Mouse (Mus musculus): Measurements from ENCODE around the gene Timp3. TPM values are rescaled to one million over a fixed set of nuclear protein-coding genes. Genes with fewer than 3 reads are reported as not detected.
"Not testable (repeated sequence)": the region's sequence is repeated elsewhere in the genome, so short reads cannot be mapped to it uniquely, and the experiment has no call there.

Gene Timp3
- total and polyA plus RNA-seq, 2 experiments from 2014 or later, result 33.6 to 62.9 TPM

DNA sequence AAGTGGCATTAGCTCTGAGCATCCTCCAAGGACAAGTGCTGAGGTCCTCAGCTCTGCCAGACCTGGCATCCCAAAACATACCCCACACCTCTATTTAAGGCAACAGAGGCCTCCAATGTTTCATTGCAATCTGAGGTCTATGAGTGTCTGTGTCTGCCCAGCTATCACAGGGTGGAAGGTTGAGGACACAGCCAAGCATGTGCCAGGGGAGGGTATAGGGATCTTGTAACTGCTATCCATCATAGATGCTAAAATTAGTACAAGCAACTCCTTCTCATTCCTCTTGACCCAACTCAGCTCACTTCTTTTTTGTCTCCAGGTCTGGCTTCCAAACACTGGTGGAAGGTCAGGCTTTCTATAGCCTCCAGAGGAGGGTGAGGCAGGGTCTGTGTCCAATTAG is 71.4 kb downstream of the Timp3 start:
- Histone ChIP-seq H3K4me1 (ENCODE audit: insufficient read depth) (no peaks in the 10 kb centered on the region), H3K4me3 (ENCODE audit: low read depth, low read length) (no peak overlapping the region), H3K36me3 (ENCODE audit: insufficient read depth) (no peaks in the 10 kb centered on the region), H3K9me3 (ENCODE audit: low read length) (no peaks in the 10 kb centered on the region), H3K27me3 (ENCODE audit: insufficient read depth, low read length) (no peaks in the 10 kb centered on the region), H3K9ac (no peak overlapping the region), H3K4me2 (ENCODE audit: low read depth) (no peak overlapping the region), H3K27ac (ENCODE audit: low read depth, low read length) (no peak overlapping the region)
- TF ChIP-seq CTCF (IDR thresholded peaks at IDR 0.05; ENCODE audit: low read depth), result no peak
- DNase-seq (no peak), ATAC-seq (no peak)

GRCm38 (mm10) chr10:86374061-86374460 is 73.9 kb downstream of the Timp3 start:
- Histone ChIP-seq H3K9ac (no peak overlapping the region), H3K9me3 (ENCODE audit: low read length) (no peaks in the 10 kb centered on the region), H3K4me3 (ENCODE audit: low read depth, low read length) (no peak overlapping the region), H3K36me3 (ENCODE audit: insufficient read depth) (no peaks in the 10 kb centered on the region), H3K27me3 (ENCODE audit: insufficient read depth, low read length) (no peaks in the 10 kb centered on the region), H3K4me1 (ENCODE audit: insufficient read depth) (no peaks in the 10 kb centered on the region), H3K27ac (ENCODE audit: low read depth, low read length) (no peak overlapping the region), H3K4me2 (ENCODE audit: low read depth) (no peak overlapping the region)
- ATAC-seq (no peak), DNase-seq (no peak)
- TF ChIP-seq CTCF (IDR thresholded peaks at IDR 0.05; ENCODE audit: low read depth), result no peak
- WGBS, result 81% methylated on average over 2 of the region's 2 CpGs

DNA sequence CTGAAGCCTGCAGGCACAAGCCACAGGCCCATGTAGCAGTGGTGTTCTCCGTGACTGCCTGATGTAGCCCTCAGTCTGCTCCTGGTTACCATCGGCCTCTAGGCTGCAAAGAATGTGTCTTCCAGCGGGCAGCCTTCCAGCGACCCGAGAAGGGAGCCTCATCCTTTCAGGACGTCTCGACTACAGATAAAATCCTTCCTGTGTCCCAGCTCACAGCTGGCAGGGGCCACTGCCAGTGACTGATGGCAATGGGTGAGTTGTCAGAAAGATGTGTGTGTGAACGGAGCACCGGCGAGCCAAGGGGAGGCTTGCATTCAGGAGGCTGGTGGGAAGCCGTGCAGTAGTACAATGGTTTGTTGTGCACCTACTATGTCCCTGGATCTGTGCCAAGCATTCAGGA is 75.7 kb downstream of the Timp3 start:
- Histone ChIP-seq H3K36me3 (ENCODE audit: insufficient read depth) (no peaks in the 10 kb centered on the region), H3K4me1 (ENCODE audit: insufficient read depth) (no peaks in the 10 kb centered on the region), H3K27ac (ENCODE audit: low read depth, low read length) (no peak overlapping the region), H3K9ac (no peak overlapping the region), H3K27me3 (ENCODE audit: insufficient read depth, low read length) (no peaks in the 10 kb centered on the region), H3K9me3 (ENCODE audit: low read length) (no peaks in the 10 kb centered on the region), H3K4me2 (ENCODE audit: low read depth) (no peak overlapping the region), H3K4me3 (ENCODE audit: low read depth, low read length) (no peak overlapping the region)
- DNase-seq (peak; percentile 27), ATAC-seq (peak; percentile 72)
- 53% methylated on average over 11 of the region's 11 CpGs for WGBS
- no peak for TF ChIP-seq CTCF (IDR thresholded peaks at IDR 0.05; ENCODE audit: low read depth)

DNA sequence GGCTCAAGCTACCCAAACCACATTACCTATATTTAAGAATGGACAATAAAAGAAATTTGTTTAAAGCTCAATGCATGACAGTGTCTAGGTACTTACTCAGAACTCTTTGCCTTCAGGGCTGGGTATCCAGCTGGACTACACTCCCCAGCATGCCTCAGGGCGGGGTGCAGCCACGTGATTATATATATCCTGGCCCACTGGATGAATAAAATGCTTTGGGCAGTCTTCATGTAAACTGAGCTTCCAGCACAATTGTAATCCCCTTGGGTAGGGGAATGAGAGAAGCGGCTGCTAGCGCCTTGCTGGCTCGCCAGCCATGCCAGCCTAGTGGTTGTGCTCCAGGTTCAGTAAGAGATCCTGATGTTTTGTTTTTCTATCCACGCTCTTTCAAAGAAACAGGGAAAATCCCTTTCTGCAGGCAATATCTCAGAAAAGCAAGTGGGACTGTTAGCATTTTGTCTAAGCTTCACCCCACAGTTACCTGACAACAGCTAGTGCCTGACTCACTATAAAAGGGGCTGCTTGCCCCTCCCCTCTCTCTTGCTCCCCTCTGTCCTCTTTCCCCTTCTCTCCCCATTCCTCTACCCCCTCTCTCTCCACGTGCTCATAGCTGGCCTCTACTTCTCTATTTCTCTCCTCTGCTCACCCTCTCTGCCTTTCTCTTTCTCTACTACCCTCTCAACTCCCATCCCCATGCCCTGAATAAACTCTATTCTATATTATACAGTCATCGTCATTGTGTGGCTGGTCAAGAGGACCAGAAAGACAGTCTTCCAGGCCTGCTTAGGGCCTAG is 76.4 kb downstream of the Timp3 start:
- Histone ChIP-seq H3K4me1 (ENCODE audit: insufficient read depth) (no peaks in the 10 kb centered on the region), H3K9ac (no peak overlapping the region), H3K9me3 (ENCODE audit: low read length) (no peaks in the 10 kb centered on the region), H3K4me3 (ENCODE audit: low read depth, low read length) (no peak overlapping the region), H3K4me2 (ENCODE audit: low read depth) (no peak overlapping the region), H3K27ac (ENCODE audit: low read depth, low read length) (no peak overlapping the region), H3K36me3 (ENCODE audit: insufficient read depth) (no peaks in the 10 kb centered on the region), H3K27me3 (ENCODE audit: insufficient read depth, low read length) (no peaks in the 10 kb centered on the region)
- ATAC-seq, result peak; percentile 67
- DNase-seq, result no peak
- no peak for TF ChIP-seq CTCF (IDR thresholded peaks at IDR 0.05; ENCODE audit: low read depth)
- 62% methylated on average over 8 of the region's 8 CpGs for WGBS

GRCm38 (mm10) chr10:86378803-86379202 is 78.6 kb downstream of the Timp3 start:
- not testable (repeated sequence) for H3K9me3 ChIP-seq (ENCODE audit: low read length); H3K9ac ChIP-seq; H3K27me3 ChIP-seq (ENCODE audit: insufficient read depth, low read length); ATAC-seq; H3K27ac ChIP-seq (ENCODE audit: low read depth, low read length); H3K36me3 ChIP-seq (ENCODE audit: insufficient read depth); H3K4me2 ChIP-seq (ENCODE audit: low read depth); H3K4me3 ChIP-seq (ENCODE audit: low read depth, low read length); H3K4me1 ChIP-seq (ENCODE audit: insufficient read depth); DNase-seq
- 89% methylated on average over 2 of the region's 2 CpGs for WGBS

GRCm38 (mm10) chr10:86380626-86381025 is 80.5 kb downstream of the Timp3 start:
- ATAC-seq (no peak), DNase-seq (no peak)
- WGBS, result 87% methylated on average over 2 of the region's 2 CpGs
- no peak overlapping the region for H3K4me3 ChIP-seq (ENCODE audit: low read depth, low read length)
- TF ChIP-seq CTCF (IDR thresholded peaks at IDR 0.05; ENCODE audit: low read depth), result no peak
- no peaks in the 10 kb centered on the region; the same call in 1 of the 2 replicates for H3K36me3 ChIP-seq (ENCODE audit: insufficient read depth)
- H3K27me3 ChIP-seq (ENCODE audit: insufficient read depth, low read length), result no peaks in the 10 kb centered on the region
- H3K4me2 ChIP-seq (ENCODE audit: low read depth), result no peak overlapping the region
- no peak overlapping the region for H3K9ac ChIP-seq
- no peaks in the 10 kb centered on the region for H3K4me1 ChIP-seq (ENCODE audit: insufficient read depth)
- H3K9me3 ChIP-seq (ENCODE audit: low read length), result no peaks in the 10 kb centered on the region
- H3K27ac ChIP-seq (ENCODE audit: low read depth, low read length), result no peak overlapping the region

DNA sequence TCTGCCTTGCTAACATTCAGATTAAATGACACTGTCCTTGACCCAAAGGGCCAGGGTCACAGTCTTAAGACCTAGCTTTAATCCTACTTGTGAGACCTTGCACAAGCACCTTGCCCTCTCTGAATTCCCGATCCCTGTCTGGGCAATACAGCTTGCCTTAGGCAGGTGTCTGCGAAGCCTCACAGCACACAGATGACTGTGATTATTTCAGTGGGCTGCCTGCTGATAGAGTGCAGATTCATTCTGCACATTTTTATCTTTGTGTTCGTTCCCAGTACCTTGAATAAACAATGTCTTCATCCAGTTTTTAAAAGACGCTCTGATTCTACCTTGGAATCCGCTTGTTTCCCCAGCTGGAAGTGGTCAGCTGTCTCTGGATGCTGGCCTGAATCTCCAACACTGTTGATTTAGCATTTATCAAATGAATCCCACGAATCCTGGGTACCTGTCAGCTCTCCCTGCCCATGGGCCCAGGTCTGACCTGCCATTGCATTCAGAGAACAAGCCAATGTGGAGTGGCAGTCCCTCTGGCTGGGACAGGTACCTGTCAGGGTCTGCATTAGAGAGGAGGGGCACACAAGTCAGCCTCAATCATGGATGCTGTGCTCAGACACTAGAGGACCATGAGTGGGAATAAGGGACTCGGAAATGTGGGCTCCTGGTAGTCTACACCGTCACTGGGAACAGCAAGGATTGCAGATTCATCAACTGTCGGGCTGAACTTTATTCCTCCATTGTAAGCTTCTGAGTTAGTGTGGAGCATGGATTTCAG is 81.2 kb downstream of the Timp3 start:
- H3K4me3 ChIP-seq (ENCODE audit: low read depth, low read length), result no peak overlapping the region
- no peak overlapping the region for H3K4me2 ChIP-seq (ENCODE audit: low read depth)
- no peak overlapping the region for H3K9ac ChIP-seq
- H3K4me1 ChIP-seq (ENCODE audit: insufficient read depth), result no peaks in the 10 kb centered on the region
- H3K9me3 ChIP-seq (ENCODE audit: low read length), result no peaks in the 10 kb centered on the region
- H3K36me3 ChIP-seq (ENCODE audit: insufficient read depth), result no peaks in the 10 kb centered on the region; the same call in 1 of the 2 replicates
- TF ChIP-seq CTCF (IDR thresholded peaks at IDR 0.05; ENCODE audit: low read depth), result no peak
- no peak overlapping the region for H3K27ac ChIP-seq (ENCODE audit: low read depth, low read length)
- H3K27me3 ChIP-seq (ENCODE audit: insufficient read depth, low read length), result no peaks in the 10 kb centered on the region
- WGBS, result 74% methylated on average over 9 of the region's 9 CpGs
- no peak for ATAC-seq
- DNase-seq, result no peak

Measured in forebrain, postnatal 0 days (tissue).